Mouse (Mus musculus) kidney, adult 2 months (tissue): ENCODE data around the gene Elovl3. TPM values are rescaled to one million over a fixed set of nuclear protein-coding genes. Genes with fewer than 3 reads are reported as not detected.

Experiments used
- DNase-seq: peaks from one replicate; pipeline ENCODE4 v3.0.0; 2021
- H3K27ac ChIP-seq: fragments of 200-500 bp; 2 replicates; pipeline ENCODE4 v1.5.1; 2012; ENCODE audit warnings: low read depth, low read length, control low read depth, inconsistent platforms; ENCODE audit not compliant: insufficient read depth
- H3K27me3 ChIP-seq: fragments of 200-500 bp; replicated peaks from 2 replicates; pipeline ENCODE4 v1.6.1; 2012; ENCODE audit warnings: mild to moderate bottlenecking, moderate library complexity, low read length, inconsistent platforms; ENCODE audit not compliant: control insufficient read depth, insufficient read depth
- H3K36me3 ChIP-seq: fragments of 200-500 bp; 2 replicates; pipeline ENCODE4 v1.6.1; 2012; ENCODE audit warnings: mild to moderate bottlenecking, moderate library complexity, low read length, inconsistent platforms; ENCODE audit not compliant: control insufficient read depth, insufficient read depth
- H3K4me1 ChIP-seq: fragments of 200-500 bp; 2 replicates; pipeline ENCODE4 v1.6.1; 2011; ENCODE audit warnings: low read length; ENCODE audit not compliant: control insufficient read depth, insufficient read depth
- H3K4me3 ChIP-seq: fragments of 200-500 bp; 2 replicates; pipeline ENCODE4 v1.5.1; 2011; ENCODE audit warnings: mild to moderate bottlenecking, low read depth, low read length, control low read depth; ENCODE audit not compliant: insufficient read depth
- CTCF ChIP-seq: fragments of 200-500 bp; conservative IDR thresholded peaks from 2 replicates; pipeline ENCODE4 v1.5.1; 2011; ENCODE audit warnings: low read depth, mild to moderate bottlenecking, control low read depth, low read length, moderate library complexity, mixed read lengths; ENCODE audit not compliant: insufficient read depth, insufficient read length
- POLR2A ChIP-seq: fragments of 200-500 bp; IDR thresholded peaks from one replicate; pipeline ENCODE4 v1.6.1; 2011; ENCODE audit warnings: low read depth, low read length, control low read depth
- WGBS: fragments of 180-500 bp; shearing (Covaris S2); methylation state at CpG from one replicate; pipeline ENCODE4 v1.1.7; 2018; 5-methylcytosine and 5-hydroxymethylcytosine counted together
- polyA plus RNA-seq: library from polyadenylated mRNA; depleted of rRNA; stranded (reverse); fragments of >200 nt; gene quantifications from 2 replicates; pipeline ENCODE4 v1.2.3, GENCODE M21; 2012

Elovl3 gene
- polyA plus RNA-seq, 1 experiment = 3.4 TPM

DNA sequence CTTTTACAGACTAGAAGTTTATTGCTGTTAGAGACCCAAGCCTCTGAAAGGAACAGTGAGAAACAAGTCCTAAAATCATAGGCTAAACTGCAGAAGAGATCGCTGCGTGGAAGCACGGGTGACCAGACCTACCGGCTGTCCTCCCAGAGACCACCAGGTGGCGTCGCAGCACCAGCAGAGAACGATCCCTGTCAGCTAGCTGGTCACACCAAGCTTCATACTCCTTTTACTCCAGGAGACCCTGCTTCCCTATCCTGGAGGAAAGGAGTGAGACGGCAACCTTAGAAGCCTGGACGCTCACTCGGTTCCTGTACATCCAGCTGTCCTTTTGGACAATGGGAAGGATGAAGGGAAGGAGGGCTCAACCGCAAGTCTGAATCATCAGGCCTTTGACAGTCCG, 3.6 kb downstream of the Elovl3 start:
- no peak overlapping the region for H3K4me3 ChIP-seq
- no peaks in the 10 kb centered on the region; the same call in 1 of the 2 replicates for H3K27me3 ChIP-seq
- 0 out of 2 replicates have a peak, but pooled peaks cover 9% of the 10 kb centered on the region for H3K4me1 ChIP-seq
- H3K36me3 ChIP-seq = no peaks in the 10 kb centered on the region
- 2% methylated on average over 12 of the region's 12 CpGs for WGBS
- TF ChIP-seq POLR2A (no peak), CTCF (peak; percentile 98)
- peak; percentile 92 for DNase-seq
- no peak overlapping the region for H3K27ac ChIP-seq

DNA sequence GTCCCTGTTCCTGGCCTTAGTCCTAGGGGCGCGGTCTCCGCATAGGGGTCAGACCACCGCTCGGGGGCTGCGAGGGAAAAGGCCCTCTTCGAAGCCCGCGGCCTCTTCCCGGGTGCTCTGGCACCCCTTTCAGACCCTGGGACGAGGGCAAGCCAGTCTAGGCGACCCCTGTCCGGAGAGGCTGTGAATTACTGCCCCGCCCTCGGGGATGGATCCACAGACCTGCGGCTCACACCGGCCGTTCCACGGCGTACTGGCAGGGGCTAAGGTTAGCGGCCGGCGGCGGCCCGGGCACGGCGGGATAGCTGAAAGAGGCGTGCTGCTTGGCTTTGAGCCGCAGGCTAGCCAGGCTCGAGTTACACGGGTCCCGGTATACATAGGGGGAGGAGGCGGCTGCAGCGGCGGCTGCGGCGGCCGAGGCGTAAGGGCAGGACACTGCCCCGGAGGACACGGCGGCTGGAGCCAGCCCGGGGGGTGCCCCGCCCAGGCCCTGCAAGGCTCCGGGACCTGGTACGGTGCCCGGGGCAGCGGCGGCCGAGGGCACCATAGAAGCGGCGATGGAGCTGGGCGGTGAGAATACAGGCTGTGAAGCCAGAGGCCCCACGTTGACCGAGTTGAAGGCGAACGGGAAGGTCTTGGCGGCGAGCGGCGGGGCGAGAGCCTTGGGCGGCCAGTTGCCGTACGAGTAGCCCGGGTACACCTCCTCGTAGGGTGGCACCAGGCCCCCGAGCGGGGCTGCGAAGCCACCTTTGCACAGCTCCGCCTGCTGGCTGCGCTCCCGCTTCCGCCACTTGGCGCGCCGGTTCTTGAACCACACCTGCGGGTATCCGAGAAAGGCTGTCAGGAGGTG, 4.3 kb downstream of the Elovl3 start:
- Histone ChIP-seq H3K36me3 (no peaks in the 10 kb centered on the region), H3K4me1 (0 out of 2 replicates have a peak, but pooled peaks cover 9% of the 10 kb centered on the region), H3K27ac (no peak overlapping the region), H3K4me3 (peak overlapping the region; percentile 49), H3K27me3 (no peaks in the 10 kb centered on the region; the same call in 1 of the 2 replicates)
- TF ChIP-seq POLR2A (no peak), CTCF (peak; percentile 32)
- DNase-seq = peak; percentile 85
- WGBS = under 1% methylated on average over 79 of the region's 79 CpGs

GRCm38 (mm10) chr19:46136639-46137580, 5.2 kb downstream of the Elovl3 start:
- peak; percentile 70 for DNase-seq
- Histone ChIP-seq H3K27ac (no peak overlapping the region), H3K4me1 (0 out of 2 replicates have a peak, but pooled peaks cover 8% of the 10 kb centered on the region), H3K36me3 (no peaks in the 10 kb centered on the region), H3K4me3 (peak overlapping the region; percentile 49; the same call in 1 of the 2 replicates), H3K27me3 (no peaks in the 10 kb centered on the region; the same call in 1 of the 2 replicates)
- TF ChIP-seq CTCF (peak; percentile 82), POLR2A (no peak)
- WGBS = 3% methylated on average over 49 of the region's 49 CpGs

DNA sequence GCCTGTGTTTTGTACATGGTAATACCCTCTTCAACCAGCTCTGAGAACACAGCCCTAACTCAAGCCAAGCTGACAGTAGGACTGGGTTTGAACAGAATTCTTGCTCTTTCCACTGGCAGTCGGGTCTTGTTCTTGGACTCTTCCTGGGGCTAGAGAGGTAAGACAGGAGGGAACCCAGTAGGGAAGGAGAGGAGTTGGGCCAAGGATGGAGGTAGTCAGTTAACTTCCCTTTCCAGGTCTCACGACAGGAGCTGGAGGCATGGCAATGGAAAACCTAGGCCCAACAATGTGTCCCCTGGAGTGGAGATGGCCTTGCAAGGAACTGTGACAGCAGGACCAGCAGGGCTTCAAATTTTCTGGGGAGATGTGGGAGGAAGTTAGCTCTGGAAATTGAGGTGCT, 8.6 kb downstream of the Elovl3 start:
- no peak overlapping the region for H3K4me3 ChIP-seq
- H3K27me3 ChIP-seq = no peaks in the 10 kb centered on the region; the same call in 1 of the 2 replicates
- no peaks in the 10 kb centered on the region for H3K36me3 ChIP-seq
- no peak for DNase-seq
- no peak overlapping the region for H3K27ac ChIP-seq
- TF ChIP-seq POLR2A (no peak), CTCF (no peak)
- H3K4me1 ChIP-seq = 0 out of 2 replicates have a peak, but pooled peaks cover 6% of the 10 kb centered on the region
- WGBS = 86% methylated on average over 2 of the region's 2 CpGs

DNA sequence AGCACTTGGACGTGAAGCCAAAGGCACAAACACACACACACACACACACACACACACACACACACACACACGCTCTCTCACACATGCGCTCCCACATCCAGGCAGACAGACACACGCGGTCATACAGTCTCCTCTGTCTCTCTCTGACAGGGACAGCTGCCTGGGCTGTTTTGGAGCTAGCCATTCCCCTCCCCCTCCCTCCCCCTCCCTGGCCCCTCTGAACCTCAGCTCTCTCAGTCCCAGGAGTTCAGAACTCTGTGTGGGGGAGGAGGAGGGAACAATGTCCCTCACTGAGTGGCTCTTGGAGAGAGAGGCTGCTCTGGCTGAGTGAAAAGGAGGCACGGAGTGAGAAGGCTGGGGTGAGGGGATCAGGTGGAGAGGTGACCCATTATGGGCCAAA, 9.4 kb downstream of the Elovl3 start:
- WGBS = 51% methylated on average over 6 of the region's 6 CpGs
- H3K27me3 ChIP-seq = no peaks in the 10 kb centered on the region; the same call in 1 of the 2 replicates
- TF ChIP-seq CTCF = no peak
- no peak for TF ChIP-seq POLR2A
- H3K27ac ChIP-seq = no peak overlapping the region
- 0 out of 2 replicates have a peak, but pooled peaks cover 3% of the 10 kb centered on the region for H3K4me1 ChIP-seq
- no peaks in the 10 kb centered on the region for H3K36me3 ChIP-seq
- no peak overlapping the region for H3K4me3 ChIP-seq
- DNase-seq = no peak

GRCm38 (mm10) chr19:46147511-46148371, 16.0 kb downstream of the Elovl3 start, which contains the start of gene Pitx3:
Pitx3 (minus strand) TSS chr19:46148326.
- 5% methylated on average over 47 of the region's 47 CpGs for WGBS
- H3K36me3 ChIP-seq = no peaks in the 10 kb centered on the region
- peak within 1 kb of the TSS; percentile 54 for H3K4me3 ChIP-seq
- H3K27ac ChIP-seq = no peak within 1 kb of the TSS
- 0 out of 2 replicates have a peak, but pooled peaks cover 8% of the 10 kb centered on the region for H3K4me1 ChIP-seq
- DNase-seq = peak; percentile 8
- H3K27me3 ChIP-seq = no peaks in the 10 kb centered on the region
- TF ChIP-seq POLR2A = no peak
- TF ChIP-seq CTCF = no peak
